Mouse (Mus musculus) C2C12 (cell line): ENCODE measurements around the gene Dnajc6.

Experiments used
- CTCF ChIP-seq: IDR thresholded peaks from one replicate; pipeline ENCODE4 v1.5.1; 2011; ENCODE audit not compliant: control insufficient read depth, insufficient read depth, insufficient read length
- MAX ChIP-seq: IDR thresholded peaks from one replicate; pipeline ENCODE4 v1.6.1; 2011; ENCODE audit warnings: mild to moderate bottlenecking, control low read depth
- MYOD1 ChIP-seq: IDR thresholded peaks from one replicate; pipeline ENCODE4 v1.6.1; 2011; ENCODE audit warnings: low read depth; ENCODE audit not compliant: control insufficient read depth, insufficient read length

DNA sequence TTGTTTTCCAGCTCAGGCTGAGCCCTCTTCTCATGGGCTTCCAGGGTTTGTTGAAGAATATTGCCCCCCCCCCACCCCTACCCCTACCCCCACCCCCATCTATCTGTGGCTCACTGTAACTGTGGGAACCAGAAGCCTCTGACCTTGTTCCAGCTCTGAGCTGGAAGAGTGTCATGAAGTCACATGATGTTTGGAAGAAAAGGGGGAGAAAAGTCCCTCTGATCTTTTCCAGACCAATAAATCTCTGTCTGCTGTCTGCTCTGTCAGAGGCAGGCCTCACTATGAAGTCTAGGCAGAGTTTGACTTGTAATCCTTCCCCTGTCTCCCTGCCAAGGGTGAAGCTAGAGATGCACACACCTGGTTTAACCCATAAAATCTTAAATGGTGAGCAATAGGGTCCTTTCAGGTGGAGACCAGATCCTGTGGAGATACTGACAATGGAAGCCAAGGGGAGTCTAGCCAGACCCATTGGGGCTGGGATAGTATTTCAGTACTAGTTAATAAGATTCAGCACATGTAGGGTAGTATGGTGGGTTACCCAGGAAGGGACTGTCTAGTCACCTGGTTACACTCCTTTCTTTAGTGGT, 2.7 kb upstream of the Dnajc6 start:
- TF ChIP-seq MYOD1, result no peak
- no peak for TF ChIP-seq CTCF
- TF ChIP-seq MAX, result no peak
